Mouse (Mus musculus): ENCODE measurements around the gene D11Wsu47e. TPM values are rescaled to one million over a fixed set of nuclear protein-coding genes. Genes with fewer than 3 reads are reported as not detected.

The D11Wsu47e gene
- polyA plus RNA-seq, 1 experiment, result 16.4 TPM

GRCm38 (mm10) chr11:113730879-113731278 is 46.7 kb downstream of the D11Wsu47e start:
- DNase-seq (ENCODE audit: extremely low spot score in 1 of 2, low spot score in 1 of 2), result no peak

- no peak for DNase-seq (ENCODE audit: extremely low spot score in 1 of 2, low spot score in 1 of 2)
Measured at GRCm38 (mm10) chr11:113731945-113732612, 47.9 kb downstream of the D11Wsu47e start.

GRCm38 (mm10) chr11:113733631-113734364 is 49.6 kb downstream of the D11Wsu47e start:
- DNase-seq (ENCODE audit: extremely low spot score in 1 of 2, low spot score in 1 of 2), result no peak

- no peak for DNase-seq (ENCODE audit: extremely low spot score in 1 of 2, low spot score in 1 of 2)
Measured at GRCm38 (mm10) chr11:113735151-113735550, 50.9 kb downstream of the D11Wsu47e start.

- no peak for DNase-seq (ENCODE audit: extremely low spot score in 1 of 2, low spot score in 1 of 2)
Measured at GRCm38 (mm10) chr11:113736848-113737552, 52.8 kb downstream of the D11Wsu47e start.

GRCm38 (mm10) chr11:113737553-113737854 is 53.3 kb downstream of the D11Wsu47e start:
- no peak for DNase-seq (ENCODE audit: extremely low spot score in 1 of 2, low spot score in 1 of 2)

- DNase-seq (ENCODE audit: extremely low spot score in 1 of 2, low spot score in 1 of 2), result no peak
Measured at GRCm38 (mm10) chr11:113737912-113738311, 53.7 kb downstream of the D11Wsu47e start.

- DNase-seq (ENCODE audit: extremely low spot score in 1 of 2, low spot score in 1 of 2), result no peak
Measured at GRCm38 (mm10) chr11:113739213-113739612, 55.0 kb downstream of the D11Wsu47e start.

GRCm38 (mm10) chr11:113740100-113740499 is 55.9 kb downstream of the D11Wsu47e start:
- no peak for DNase-seq (ENCODE audit: extremely low spot score in 1 of 2, low spot score in 1 of 2)

- DNase-seq (ENCODE audit: extremely low spot score in 1 of 2, low spot score in 1 of 2), result no peak
Measured at GRCm38 (mm10) chr11:113742998-113743397, 58.8 kb downstream of the D11Wsu47e start.

Other genes starting within 250 kb of the D11Wsu47e start
- gene Sstr2, start 65.1 kb upstream of the D11Wsu47e start, polyA plus RNA-seq (2012; rRNA removed), result 15.3 and 18.3 TPM in 2 replicates
- 59.1 and 61.1 TPM in 2 replicates for gene Cog1, start 35.2 kb upstream of the D11Wsu47e start, polyA plus RNA-seq (2012; rRNA removed)
- 11.2 and 12.3 TPM in 2 replicates for gene Slc39a11, start 34.3 kb upstream of the D11Wsu47e start, polyA plus RNA-seq (2012; rRNA removed)
- 27.9 and 28.8 TPM in 2 replicates for gene Fam104a, start 257 bp upstream of the D11Wsu47e start, polyA plus RNA-seq (2012; rRNA removed)
- gene Cpsf4l, start 25.6 kb downstream of the D11Wsu47e start, polyA plus RNA-seq (2012; rRNA removed), result 0.22 TPM in 1 of 2 replicates, not detected in the other
- gene Cdc42ep4, start 67.5 kb downstream of the D11Wsu47e start, polyA plus RNA-seq (2012; rRNA removed), result 27.6 and 27.9 TPM in 2 replicates

Measured in frontal cortex, adult 2 months (tissue).